Mouse (Mus musculus) thymus, postnatal 10 days (tissue): ENCODE data around the gene Tshr.
A peak's percentile ranks its signal among the peaks of the same experiment; 100 is the strongest.
"Not testable (repeated sequence)": the region's sequence is repeated elsewhere in the genome, so short reads cannot be mapped to it uniquely, and the experiment has no call there.

ENCODE experiments used
- DNase-seq, 2 experiments: peaks; one replicate each; pipeline ENCODE4 v3.0.0; 2021; ENCODE audit warnings: low spot score in 2 of 2

Tshr gene

DNA sequence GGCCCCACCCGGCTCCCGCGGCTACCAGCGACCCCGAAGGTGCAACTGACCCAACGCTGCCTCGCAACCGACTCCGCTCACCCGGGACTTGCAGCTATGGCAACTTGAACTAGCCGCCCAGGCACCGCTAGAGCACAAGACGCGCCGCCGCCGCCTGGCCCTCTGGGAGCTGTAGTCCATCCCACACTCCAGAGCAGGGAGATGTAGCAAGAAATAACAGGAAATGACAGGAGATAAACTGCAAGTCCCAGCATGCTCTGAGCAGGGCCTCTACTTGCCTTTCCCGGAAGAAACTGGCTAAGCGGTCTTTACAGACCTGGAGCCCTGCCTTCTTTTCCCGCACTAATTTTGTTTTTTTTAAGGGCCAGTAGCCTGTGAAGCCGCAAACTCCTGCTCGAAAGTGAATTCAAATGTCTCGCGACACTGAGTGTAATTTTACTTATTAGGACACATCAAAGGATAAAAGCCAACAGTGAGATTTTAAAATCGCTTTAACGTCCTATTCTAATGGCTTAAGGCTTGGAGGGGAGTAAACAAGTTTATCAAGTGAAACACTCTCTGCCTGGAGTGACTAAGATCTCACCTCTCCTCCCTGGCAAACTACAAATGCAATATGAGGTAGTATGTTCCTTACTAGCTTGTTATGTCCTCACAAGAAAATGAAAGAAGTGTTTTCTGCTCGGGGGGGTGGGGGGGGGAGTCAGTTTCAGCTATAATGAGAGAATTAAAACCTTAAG, at the start of gene Tshr, which contains the start of gene Cep128:
Gene Tshr, plus strand, starts transcription at position 283 of the 737 bp plus-strand sequence.
Gene Cep128, minus strand, starts transcription at position 129 of the 737 bp plus-strand sequence.
- DNase-seq: peak; percentile 85 to 86

DNA sequence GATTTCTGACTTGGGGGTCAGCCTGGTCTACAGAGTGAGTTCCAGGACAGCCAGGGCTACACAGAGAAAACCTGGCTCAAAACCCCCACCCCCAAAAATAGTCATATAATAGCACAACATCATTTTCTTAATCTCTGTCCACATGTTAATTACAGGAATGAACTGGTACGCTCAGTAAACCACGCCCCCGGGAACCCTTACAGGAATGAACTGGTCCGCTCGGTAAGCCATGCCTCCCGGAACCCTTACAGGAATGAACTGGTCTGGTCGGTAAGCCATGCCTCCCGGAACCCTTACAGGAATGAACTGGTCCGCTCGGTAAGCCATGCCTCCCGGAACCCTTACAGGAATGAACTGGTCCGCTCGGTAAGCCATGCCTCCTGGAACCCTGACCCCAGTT, 45.7 kb upstream of the Tshr start:
- not testable (repeated sequence) for DNase-seq

DNA sequence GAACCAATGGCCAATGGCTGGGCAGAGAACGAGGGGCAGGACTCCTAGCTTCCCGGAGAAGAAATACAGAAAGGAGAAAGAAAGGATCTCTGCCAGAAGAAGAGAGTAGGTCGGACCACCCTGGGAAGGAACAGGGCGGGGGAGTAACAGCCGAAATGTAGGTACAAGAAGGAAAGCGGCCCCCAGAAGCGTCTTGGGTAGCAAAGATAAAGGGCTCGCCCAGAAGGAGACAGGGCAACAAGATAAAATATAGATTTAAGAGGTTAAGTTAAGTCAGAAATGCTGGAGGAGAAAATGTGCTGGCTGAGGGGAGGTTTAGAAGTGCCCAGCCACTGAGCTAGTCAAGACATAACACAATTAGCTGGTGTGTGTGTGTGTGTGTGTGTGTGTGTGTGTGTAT, 30.6 kb upstream of the Tshr start:
- DNase-seq: no peak

DNA sequence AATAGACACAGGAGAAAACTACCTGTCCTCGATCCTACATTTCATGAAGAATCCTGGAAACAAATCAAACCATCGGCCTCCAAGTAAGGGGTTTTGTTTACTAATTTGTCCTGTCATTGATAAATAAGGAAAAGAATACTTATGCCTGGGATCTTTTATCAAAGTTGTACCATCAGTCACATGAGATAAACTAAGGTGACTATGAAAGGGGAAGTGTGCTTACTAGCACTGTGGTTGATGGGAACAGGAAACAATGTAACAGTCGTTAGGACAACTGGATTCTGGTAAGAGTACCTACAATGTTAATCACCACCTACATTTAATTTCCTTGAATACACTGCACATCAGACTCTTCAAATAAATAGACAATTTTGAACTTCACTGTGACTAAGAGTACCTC, 15.2 kb upstream of the Tshr start:
- no peak for DNase-seq

DNA sequence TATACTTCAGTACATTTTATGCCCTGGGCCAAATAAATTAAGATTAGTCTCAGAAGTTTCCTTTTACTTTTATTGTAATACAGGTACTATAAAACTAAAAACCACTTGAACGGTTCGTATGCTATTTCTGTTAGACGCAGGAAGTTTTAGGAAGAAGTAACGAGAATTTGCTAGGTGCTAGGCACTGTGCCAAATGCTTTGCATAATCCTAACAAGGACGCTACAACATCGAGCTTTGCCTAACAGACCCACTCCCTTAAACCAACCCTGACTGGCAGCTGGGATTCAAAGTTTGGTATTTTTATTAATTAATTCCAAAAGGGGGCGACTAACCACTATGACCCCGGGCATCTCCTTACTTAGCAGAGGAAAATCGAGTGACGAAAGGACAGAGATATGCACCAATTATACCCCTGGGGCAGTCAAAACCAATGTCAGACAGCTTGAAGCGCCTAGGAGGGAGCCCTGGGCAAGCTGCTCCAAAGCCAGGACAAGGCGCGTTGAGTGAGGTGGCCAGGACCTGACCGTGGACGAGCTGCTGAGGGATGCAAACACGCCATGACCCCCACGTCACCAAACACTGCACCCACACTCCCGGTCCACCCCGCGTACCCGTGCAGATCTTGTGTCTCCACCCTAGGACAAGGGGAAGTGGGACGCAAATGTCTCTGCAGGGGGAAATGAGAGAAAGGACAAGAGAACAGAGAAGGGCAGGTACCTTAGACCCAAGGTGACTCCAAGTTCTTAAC, 673 bp upstream of the Tshr start:
- no peak for DNase-seq

DNA sequence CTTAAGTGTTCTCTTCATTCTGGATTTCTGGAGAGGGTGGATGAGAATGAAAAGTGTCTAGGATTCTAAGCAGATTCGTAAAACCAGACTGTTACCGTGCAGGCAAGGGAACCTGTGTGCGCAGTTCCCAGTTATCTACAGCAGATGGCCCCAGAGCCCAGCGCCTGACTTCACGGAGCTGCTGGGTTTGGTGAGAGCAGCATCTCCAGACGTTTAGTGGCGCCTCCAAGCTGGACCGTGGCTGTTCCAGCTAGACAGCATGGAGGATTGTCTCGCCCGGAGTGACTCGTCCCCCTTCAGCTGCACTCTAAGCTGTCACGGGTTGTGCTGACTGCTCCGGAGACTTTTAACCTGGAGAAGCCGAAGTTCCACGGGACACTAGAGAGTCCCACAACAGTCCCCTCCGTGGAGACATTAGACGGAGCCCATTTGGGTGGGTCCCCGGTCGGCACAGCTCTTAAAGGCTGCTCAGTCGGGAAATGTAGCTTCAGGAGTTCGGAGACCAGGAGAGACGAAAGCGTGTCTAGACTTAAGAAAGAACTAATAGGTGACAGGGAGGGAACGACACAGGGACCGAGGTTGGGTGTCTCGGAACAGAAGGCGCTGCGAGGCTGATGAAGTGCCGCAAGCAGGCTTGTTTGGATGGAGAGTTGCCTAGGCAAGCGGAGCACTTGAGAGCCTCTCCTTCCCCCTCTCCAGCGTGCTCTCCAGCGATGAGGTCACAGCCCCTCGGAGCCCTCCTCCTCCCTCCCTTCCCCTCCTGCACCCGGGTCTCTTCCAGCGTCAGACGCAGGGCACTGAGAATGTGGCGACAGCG, 16.1 kb downstream of the Tshr start:
- peak in 1 of 2 experiments; percentile 37 for DNase-seq

DNA sequence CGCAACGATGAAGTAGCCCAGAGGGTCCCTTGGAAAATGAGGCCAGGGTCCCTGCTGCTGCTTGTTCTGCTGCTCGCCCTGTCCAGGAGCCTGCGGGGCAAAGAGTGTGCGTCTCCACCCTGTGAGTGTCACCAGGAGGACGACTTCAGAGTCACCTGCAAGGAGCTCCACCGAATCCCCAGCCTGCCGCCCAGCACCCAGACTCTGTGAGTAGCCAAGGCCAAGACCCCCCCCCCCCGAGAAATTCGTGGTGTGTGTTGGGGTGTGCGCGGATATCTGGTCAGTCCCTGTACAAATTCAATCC, 16.6 kb downstream of the Tshr start:
- no peak for DNase-seq

DNA sequence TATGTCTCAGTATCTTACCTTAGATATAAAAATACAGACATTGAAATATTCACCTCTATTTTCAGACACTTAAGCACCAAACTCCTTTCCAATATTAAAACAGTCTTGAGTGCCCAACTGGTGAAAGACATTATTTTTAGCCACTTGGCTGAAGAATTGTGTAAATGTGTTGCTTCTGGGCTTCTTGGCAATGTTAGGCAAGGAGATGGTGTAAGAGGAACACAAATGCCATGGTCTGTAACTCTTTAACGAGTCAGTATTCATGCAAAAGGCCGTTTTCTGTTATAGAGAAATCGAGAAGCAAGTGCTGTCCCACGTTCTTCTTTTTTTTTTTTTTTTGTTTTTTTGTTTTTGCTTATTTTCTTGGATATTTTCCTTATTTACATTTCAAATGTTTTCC, 25.9 kb downstream of the Tshr start:
- no peak for DNase-seq

DNA sequence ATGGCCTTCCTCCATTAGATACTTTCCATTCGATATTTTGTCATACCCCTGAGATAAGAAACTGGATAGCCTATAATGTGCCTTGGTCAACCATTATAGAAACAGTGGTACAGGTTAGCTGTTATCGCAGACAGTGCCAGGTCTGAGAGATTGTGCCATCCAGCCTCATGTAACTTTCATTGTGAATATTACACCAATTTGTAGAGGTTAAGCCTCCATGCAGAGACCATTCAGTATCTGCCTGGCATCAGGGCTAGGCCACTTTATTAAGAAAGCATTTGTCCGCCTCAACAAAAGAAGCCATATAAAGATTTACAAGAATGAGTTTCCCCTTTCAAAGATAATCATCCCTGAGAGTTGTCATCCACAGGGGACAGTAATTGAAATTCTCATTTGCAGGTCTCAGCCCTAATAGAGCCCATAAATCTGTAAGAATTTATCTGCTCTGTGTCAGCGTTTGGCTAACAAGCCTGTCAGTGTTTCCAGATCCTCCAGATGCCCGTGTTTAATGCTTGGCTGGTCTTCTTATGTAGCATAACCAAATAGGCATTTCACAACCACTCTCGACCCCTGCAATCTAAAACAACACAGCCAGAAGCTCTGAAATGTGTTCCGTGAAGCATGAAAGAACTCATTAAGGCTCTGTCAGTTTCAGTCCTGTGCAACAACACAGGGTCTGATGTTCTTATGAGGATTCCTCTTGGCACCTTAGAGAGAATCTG, 28.3 kb downstream of the Tshr start:
- no peak for DNase-seq

DNA sequence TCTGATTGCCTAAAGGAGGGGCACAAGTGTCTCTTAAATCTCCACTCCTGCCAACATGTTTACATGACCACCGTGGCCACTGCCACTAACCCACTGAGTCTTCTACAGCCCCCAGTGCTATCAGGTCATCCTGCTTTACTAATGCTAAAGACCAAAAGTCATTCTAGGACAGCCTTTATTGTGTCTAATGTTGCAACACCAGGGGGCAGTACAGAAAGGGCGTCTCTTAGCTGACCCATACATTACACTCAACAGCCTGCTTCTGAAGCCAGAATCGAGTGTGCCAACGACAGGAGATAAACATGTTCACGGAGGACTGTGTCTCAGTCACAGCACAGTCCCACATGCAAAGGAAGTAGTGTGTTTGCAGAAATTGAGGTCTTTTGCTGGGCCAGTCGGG, 30.7 kb downstream of the Tshr start:
- DNase-seq: no peak

DNA sequence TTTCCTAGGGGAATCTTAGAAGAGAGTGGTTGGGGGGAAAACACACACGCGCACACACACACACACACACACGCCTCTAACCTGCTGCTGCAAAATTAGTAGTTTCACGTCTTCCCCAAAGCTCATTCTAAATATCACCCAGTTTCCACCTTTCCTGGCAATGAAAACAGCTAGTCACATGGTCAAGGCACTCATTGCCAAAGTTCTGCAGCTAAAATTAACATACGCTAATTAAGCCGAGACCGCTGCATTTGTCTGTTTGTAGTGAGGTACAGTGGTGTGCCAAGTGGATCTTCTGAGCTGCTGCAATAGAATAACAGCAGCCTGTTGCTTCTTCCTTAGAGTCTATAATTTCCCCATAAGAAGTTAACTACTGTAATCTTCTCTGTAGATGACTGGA, 32.5 kb downstream of the Tshr start:
- DNase-seq: no peak

DNA sequence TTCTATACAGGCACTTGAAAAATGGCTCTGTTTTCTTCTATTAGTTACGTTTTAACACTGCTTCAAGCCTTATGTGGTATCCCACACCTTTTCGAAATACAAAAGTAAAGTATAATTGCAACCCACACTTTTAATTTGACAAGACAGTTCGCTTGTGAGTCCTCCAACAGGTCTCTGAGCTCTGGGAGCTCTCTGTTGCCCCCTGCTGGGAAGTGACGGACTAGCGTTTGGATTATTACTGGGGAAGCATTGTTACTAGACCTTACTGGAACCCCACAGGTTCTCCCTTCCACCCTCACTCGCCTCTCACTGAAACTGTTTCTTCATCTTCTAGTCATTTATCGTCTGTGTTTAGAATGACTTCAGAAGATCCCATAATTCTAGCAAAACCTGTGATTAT, 34.4 kb downstream of the Tshr start:
- peak; percentile 24 to 69 for DNase-seq

DNA sequence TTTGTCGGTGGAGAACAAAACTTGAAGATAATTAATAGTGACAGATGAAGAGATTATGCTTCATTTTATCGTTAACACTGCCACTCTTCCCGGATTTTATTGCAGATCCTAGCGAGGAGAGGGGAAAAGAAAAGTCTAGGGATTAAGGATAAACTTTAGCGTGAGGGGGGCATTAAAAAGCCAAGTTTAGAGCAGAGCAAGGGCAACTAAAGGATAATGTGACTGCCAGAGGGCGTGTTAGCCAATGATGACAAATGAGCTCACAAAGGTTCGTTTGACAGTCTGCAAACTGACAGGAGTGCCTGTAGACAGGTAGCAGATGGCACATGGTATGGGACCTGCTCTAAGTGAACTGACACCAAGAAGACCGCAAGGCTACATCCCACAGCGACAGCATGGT, 36.9 kb downstream of the Tshr start:
- DNase-seq: no peak

DNA sequence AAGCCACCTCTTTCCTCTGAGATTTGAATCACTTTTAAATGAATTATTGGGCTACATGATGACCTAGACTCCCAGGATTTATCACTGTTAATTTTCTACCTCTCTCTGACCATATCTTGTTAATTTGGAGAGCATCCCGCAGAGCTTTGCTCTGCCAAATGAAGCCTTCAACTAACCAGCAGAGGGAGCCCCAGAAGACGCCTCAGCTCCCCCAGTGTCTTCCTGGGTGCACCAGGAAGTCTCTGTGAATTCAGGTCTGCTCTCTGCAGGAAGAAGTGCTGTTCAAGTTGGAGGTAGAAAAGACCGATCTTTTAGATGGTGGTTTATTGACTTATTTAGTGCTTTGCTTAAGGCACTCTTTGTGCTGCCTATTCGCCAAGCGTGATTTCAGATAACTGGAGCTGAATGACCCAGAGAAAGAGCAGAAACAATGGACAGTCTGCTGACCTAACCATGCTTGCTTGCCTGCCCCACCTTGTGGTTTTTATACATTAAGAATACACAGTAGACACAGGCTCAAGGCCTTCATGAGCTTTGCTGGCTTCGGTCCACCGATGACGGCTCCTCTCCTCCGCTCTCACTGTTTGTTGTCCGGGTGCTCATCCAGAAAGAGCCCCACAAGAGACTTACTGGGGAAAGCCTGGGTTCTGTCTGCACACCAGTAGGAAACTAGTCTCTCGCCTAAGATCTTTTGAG, 38.9 kb downstream of the Tshr start:
- peak; percentile 6 to 52 for DNase-seq

DNA sequence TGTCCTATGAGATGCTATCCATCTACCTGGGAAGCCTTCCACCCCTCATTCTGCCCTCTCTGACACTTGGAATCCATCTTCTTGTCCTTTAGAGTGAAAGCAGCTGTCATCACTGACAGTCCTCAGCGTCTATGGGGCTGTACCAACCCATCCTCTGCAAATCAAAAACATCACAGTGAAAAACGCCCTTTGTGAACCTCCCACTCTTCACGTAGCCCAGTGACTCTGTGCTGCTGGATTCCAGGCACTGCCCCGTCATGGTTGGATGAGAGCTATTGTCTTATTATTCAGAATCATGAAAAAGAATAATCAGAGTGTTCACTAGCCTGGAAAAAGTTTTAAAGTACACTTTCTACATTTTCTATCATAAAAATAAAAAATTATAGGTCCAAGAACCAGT, 42.1 kb downstream of the Tshr start:
- DNase-seq: no peak

DNA sequence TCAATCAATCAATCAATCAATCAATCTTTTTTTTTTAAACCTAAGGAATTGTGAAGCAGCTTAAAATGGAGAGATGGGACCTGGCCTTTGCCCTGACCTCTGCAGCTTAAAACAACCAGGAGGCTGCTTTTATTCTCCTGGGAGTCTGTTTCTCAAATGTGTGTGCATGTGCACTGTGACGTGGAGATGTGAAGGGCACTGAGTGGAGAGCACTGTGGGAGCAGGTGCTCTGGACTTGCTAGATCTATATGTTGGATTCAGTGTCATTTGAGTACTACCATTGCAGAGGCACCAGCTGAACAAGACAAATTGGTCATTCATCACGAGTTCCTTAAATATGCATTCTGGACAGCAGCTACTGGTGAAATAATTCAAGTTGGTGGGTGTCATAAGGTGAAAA, 42.8 kb downstream of the Tshr start:
- no peak for DNase-seq

DNA sequence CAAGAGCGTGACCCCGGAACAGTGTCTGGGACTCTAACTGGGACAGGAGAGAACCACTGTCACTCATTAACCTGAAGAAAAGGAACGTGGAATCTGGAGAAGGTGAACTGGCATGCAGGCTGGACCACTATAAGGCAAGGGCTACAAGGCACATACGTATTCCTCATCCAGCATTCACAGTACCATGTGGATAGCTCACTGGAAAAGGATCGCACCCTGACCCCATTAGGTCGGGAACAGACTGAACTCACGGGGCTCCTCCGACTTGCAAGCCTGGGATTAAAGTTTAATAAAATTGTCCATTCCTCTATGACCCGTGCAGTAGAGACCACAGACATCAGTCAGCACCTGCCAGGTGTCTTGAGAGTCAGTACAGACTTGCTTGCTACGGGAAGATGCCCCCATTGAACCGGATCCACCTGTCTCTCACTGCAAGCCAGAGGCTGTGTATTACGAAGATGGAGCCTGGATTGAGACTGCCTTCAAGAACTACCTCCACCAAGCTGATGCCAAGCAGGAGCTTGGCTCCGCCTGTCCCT, 97.9 kb downstream of the Tshr start:
- DNase-seq: no peak

DNA sequence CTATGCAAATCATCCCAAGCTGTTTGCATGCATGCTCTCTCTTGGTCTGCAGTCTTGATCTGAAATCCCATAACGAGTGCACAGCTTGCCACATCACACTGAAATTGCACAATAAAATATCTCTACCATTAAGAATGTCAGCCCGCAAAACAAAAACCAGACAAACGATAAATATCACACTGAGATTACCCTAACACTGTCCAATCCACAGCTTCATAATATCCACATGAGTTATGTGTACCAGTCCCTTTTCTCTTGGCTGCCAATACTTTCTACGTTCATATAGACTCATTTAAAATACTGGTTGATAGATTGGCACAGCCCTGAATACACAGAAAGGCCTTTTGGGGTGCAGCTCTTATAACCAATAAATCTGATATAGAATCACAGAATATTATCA, 102.0 kb downstream of the Tshr start:
- DNase-seq: no peak

DNA sequence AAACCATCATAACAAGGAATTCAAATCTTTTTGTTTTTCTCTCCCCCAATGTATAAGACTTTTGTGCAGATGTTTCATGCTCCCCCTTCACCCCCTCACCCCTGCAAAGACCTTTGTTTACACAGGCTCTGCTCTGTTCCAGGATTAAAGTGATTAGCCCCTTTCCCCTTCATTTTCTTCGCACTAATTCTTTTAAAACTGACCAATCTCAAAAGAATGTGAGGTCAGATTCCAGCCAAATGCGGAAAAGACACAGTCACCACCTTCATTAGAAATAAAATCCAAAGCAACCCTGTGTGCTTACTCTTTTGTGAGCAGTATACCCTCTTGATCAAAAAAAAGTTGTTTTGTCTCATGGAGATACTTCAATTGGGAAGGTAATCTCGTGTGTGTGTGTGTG, 104.0 kb downstream of the Tshr start:
- DNase-seq: no peak

DNA sequence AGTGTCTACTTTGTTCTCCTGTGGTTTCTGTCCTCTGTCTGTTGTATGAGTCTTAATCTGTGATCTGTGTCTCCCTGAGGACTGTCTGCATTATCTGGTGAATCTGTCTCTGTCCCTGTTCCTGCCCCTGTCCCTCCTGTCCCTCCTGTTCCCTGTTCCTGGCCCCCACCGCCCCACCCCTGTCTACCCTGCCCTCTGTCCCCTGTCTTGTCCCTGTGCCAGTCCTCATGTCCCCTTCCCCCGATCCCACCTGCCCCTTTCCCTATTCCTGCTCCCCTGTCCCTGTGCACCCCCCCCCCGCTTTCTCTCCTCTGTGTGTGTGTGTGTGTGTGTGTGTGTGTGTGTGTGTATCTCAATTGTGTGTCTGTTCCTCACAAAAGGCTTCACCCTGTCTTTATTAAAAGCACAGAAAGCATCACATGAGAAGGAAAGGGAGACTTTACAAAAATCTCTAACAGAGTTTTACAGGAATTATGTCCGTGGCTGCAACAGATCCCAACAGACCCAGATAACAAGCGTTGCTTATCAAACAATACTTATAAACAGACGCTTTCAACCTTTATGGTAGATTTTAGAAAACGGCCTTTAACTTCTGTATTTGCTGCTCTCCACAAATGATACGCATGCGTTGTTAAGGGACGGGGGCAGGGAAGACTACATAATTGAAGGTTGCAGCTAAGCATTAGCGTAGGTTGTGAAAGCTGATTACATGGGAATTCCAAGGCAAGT, 111.3 kb downstream of the Tshr start:
- DNase-seq: no peak

DNA sequence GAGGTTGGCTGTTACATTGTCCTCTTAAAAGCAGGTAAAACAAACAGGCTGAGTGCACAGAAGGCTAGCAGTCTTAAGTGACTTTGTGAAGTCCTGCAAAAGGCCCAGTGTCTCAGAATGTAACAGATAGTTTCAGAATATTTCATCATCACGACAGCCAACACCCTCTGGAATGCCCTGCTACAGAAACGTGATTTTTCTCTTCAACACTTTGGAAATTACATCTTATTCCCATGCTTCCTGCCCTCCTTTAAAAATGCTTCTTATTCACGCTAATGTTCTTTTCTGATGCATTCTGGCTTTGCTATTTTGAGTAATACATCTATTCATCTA, 111.8 kb downstream of the Tshr start:
- DNase-seq: no peak
